Mouse (Mus musculus): ENCODE measurements around the gene Rab6a. TPM values are rescaled to one million over a fixed set of nuclear protein-coding genes. Genes with fewer than 3 reads are reported as not detected.

Rab6a gene
- 319 and 342 TPM in 2 replicates for polyA plus RNA-seq (2015; fragmentation: Nextera tagmentation; extraction: Ambion mirVana)

DNA sequence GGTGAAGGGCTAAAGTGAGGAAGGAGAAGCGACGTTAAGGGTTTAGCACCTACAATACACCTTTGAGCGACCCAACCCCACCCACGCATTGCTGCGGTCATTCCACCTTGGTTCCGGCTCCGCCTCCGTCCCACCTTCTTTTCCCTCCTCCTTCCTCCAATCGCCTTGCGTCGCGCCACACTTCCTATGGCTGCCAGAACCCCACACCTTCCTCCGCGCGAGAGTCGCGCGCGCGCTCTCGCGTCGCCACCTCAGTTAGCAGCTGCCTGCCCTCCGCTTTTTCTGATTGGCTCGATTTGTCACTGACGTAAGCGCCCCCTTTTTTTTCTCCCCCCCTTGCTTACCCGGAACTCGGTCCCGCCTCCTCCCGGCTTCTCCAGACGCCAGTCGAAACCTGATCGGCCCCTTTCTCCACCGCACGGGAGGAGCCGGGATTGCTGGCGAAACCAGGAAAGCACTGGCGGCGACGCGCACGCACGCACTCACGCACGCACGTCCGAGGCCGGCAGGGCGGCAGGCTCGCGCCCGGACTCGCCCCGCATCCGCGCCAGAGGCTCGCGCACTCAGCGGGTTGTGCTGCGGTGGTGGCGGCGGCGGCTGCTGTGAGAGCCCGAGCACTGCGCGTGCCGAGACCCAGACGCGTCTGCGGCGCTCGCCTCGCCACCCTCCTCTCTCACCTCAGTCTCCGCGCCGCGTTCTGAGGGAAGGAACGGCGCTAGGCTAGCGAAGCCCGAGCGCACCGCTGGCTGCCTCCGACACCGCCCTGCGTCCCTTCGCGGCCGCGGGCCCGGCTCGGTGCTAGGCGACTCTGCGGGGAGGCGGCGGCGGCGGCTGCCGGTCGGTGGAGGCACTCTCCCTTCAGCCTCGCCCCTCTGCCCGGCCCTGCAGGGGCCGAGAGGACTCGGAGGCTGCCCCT, at the start of gene Rab6a:
Gene Rab6a, plus strand, starts transcription at position 197 of the 916 bp plus-strand sequence.

DNA sequence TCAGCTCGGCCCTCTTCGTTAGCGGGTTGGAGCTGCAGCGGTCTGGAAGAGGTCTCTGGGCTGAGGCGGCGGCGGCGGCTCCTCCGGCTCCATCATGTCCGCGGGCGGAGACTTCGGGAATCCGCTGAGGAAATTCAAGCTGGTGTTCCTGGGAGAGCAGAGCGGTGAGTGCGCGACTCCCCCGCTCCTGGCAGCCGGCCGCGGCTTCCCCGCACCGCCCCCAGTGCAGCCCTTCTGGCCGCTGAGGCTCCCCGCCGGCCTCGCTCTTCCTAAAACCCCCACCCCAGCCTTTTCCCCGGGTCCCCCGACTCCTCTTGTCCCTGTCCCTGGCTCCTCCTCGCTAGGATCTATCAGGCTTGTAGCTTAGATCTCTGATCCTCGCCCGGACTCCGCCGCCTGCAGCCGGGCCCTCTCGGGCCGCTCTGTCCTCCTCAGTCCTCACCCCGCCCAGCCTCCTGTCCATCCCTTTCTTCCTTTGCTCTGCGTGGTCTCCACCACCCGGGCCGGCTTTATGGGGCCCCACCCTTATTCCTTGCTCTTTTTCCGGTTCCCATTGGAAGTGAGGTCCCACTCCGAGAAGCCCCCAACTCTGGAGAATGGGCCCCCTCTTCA, 1.0 kb downstream of the Rab6a start, which contains the start of gene Mrpl48:
Gene Mrpl48, minus strand, starts transcription at position 172 of the 612 bp plus-strand sequence.

DNA sequence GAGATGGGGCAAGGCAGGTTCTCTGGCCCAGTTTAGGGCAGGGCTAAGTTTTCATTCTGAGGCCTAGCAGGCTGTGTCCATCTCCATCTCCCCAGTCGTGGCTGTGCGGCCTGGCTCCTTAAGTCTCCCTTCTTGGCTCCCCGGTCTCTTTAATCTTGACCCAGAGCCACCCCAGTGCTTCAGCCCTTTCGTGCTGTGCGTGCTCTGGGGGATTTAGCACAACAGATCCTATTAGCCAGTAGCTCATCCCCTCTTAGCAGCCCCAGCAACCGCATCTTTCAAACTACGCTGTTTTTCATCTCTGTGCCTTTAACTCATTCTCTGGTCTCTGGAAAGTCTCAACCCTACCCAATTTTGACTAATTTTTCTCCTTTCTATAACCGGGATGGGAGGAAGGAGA, 55.0 kb downstream of the Rab6a start, which contains the start of gene Plekhb1:
Gene Plekhb1, minus strand, starts transcription at position 184 of the 400 bp plus-strand sequence.

Other genes starting within 250 kb of the Rab6a start
- gene C2cd3, start 235.2 kb upstream of the Rab6a start, polyA plus RNA-seq (2015; fragmentation: Nextera tagmentation; extraction: Ambion mirVana): 8.8 and 9.8 TPM in 2 replicates
- 128 and 144 TPM in 2 replicates for gene Ppme1, start 235.1 kb upstream of the Rab6a start, polyA plus RNA-seq (2015; fragmentation: Nextera tagmentation; extraction: Ambion mirVana)
- 0.17 and 0.18 TPM in 2 replicates for gene Ucp3, start 134.4 kb upstream of the Rab6a start, polyA plus RNA-seq (2015; fragmentation: Nextera tagmentation; extraction: Ambion mirVana)
- gene Ucp2, start 114.1 kb upstream of the Rab6a start, polyA plus RNA-seq (2015; fragmentation: Nextera tagmentation; extraction: Ambion mirVana): 117 and 120 TPM in 2 replicates
- 3.4 and 5.2 TPM in 2 replicates for gene Dnajb13, start 92.5 kb upstream of the Rab6a start, polyA plus RNA-seq (2015; fragmentation: Nextera tagmentation; extraction: Ambion mirVana)
- gene Coa4, start 70.3 kb upstream of the Rab6a start, polyA plus RNA-seq (2015; fragmentation: Nextera tagmentation; extraction: Ambion mirVana): 12.0 and 12.3 TPM in 2 replicates
- gene Mrpl48, start 891 bp downstream of the Rab6a start, polyA plus RNA-seq (2015; fragmentation: Nextera tagmentation; extraction: Ambion mirVana): 93.2 and 102 TPM in 2 replicates
- gene Plekhb1, start 55.0 kb downstream of the Rab6a start, polyA plus RNA-seq (2015; fragmentation: Nextera tagmentation; extraction: Ambion mirVana): 104 and 115 TPM in 2 replicates
- gene Fam168a, start 99.2 kb downstream of the Rab6a start, polyA plus RNA-seq (2015; fragmentation: Nextera tagmentation; extraction: Ambion mirVana): 113 and 138 TPM in 2 replicates

Data from neural tube, postnatal 0 days (tissue).